Mouse (Mus musculus) MEL (cell line): ENCODE results near the gene Tuba4a. TPM values are rescaled to one million over a fixed set of nuclear protein-coding genes. Genes with fewer than 3 reads are reported as not detected.

Experiments used
- DNase-seq: peaks from one replicate; pipeline ENCODE4 v3.0.0; 2011; ENCODE audit warnings: low read depth, low spot score
- H3K27ac ChIP-seq: 2 replicates; pipeline ENCODE4 v1.5.1; 2012; ENCODE audit warnings: low read depth, mild to moderate bottlenecking, control low read depth, low read length, moderate library complexity; ENCODE audit not compliant: control insufficient read depth
- H3K27me3 ChIP-seq, 2 experiments: fragments of 150-350 bp in 1 of 2; sonication (generic) in 1 of 2; 2 replicates each; pipeline ENCODE4 v1.6.1; 2012; ENCODE audit warnings: low read length in 2 of 2, mild to moderate bottlenecking in 2 of 2, improper control_type of control experiment in 1 of 2, moderate library complexity in 1 of 2; ENCODE audit not compliant: insufficient read depth in 2 of 2, control insufficient read depth in 1 of 2
- H3K36me3 ChIP-seq, 2 experiments: 2 replicates each; pipeline ENCODE4 v1.6.1; 2012 to 2014; ENCODE audit warnings: low read length in 2 of 2, improper control_type of control experiment in 1 of 2, inconsistent platforms in 1 of 2, mild to moderate bottlenecking in 1 of 2; ENCODE audit not compliant: insufficient read depth in 2 of 2, control insufficient read depth in 1 of 2
- H3K4me1 ChIP-seq, 2 experiments: fragments of 150-350 bp in 1 of 2; sonication (generic) in 1 of 2; 2 replicates each; pipeline ENCODE4 v1.6.1; 2012; ENCODE audit warnings: low read length in 2 of 2, improper control_type of control experiment in 1 of 2, mild to moderate bottlenecking in 1 of 2; ENCODE audit not compliant: insufficient read depth in 2 of 2, control insufficient read depth in 1 of 2
- H3K4me3 ChIP-seq, 2 experiments: fragments of 150-350 bp in 1 of 2; sonication (generic) in 1 of 2; 2 replicates each; pipeline ENCODE4 v1.5.1; 2012; ENCODE audit warnings: low read depth in 2 of 2, low read length in 2 of 2, mild to moderate bottlenecking in 2 of 2, moderate library complexity in 2 of 2, control low read depth in 1 of 2, improper control_type of control experiment in 1 of 2; ENCODE audit not compliant: control insufficient read depth in 1 of 2, insufficient read depth in 1 of 2
- H3K79me2 ChIP-seq: 2 replicates; pipeline ENCODE4 v1.6.1; 2012; ENCODE audit warnings: mild to moderate bottlenecking, low read length, moderate library complexity; ENCODE audit not compliant: control insufficient read depth, poor library complexity, insufficient read depth
- H3K9ac ChIP-seq: 2 replicates; pipeline ENCODE4 v1.6.1; 2012; ENCODE audit warnings: low read depth, mild to moderate bottlenecking, control low read depth, low read length, moderate library complexity; ENCODE audit not compliant: control insufficient read depth, poor library complexity, severe bottlenecking
- H3K9me3 ChIP-seq: fragments of 150-350 bp; sonication (generic); replicated peaks from 2 replicates; pipeline ENCODE4 v1.6.1; 2012; ENCODE audit warnings: mild to moderate bottlenecking, low read length, improper control_type of control experiment, moderate library complexity; ENCODE audit not compliant: insufficient read depth
- CHD1 ChIP-seq: IDR thresholded peaks from 2 replicates; pipeline ENCODE4 v1.6.1; 2012; ENCODE audit warnings: low read depth, mild to moderate bottlenecking, inconsistent platforms, low read length, improper control_type of control experiment
- CTCF ChIP-seq, 3 experiments: IDR thresholded peaks in 2 of 3; conservative IDR thresholded peaks in 1 of 3; 2 replicates each; pipeline ENCODE4 v1.5.1; 2011 to 2012; ENCODE audit warnings: low read length in 3 of 3, low read depth in 2 of 3, mild to moderate bottlenecking in 2 of 3, improper control_type of control experiment in 1 of 3, inconsistent platforms in 1 of 3, mixed read lengths in 1 of 3, moderate library complexity in 1 of 3; ENCODE audit not compliant: control insufficient read depth in 1 of 3, insufficient read depth in 1 of 3, poor library complexity in 1 of 3, severe bottlenecking in 1 of 3
- ELF1 ChIP-seq: IDR thresholded peaks from 2 replicates; pipeline ENCODE4 v1.6.1; 2014; ENCODE audit warnings: low read depth, mild to moderate bottlenecking, inconsistent platforms, low read length, improper control_type of control experiment, moderate library complexity
- ETS1 ChIP-seq: IDR thresholded peaks from 2 replicates; pipeline ENCODE4 v1.6.1; 2012; ENCODE audit warnings: low read depth, mild to moderate bottlenecking, inconsistent platforms, low read length, improper control_type of control experiment, moderate library complexity
- GATA1 ChIP-seq: IDR thresholded peaks from 2 replicates; pipeline ENCODE4 v1.6.1; 2011; ENCODE audit warnings: low read depth, low read length, improper control_type of control experiment
- HCFC1 ChIP-seq: IDR thresholded peaks from 2 replicates; pipeline ENCODE4 v1.6.1; 2012; ENCODE audit warnings: low read depth, mild to moderate bottlenecking, inconsistent platforms, low read length, improper control_type of control experiment, moderate library complexity
- JUND ChIP-seq: IDR thresholded peaks from 2 replicates; pipeline ENCODE4 v1.6.1; 2011; ENCODE audit warnings: low read depth, mild to moderate bottlenecking, improper control_type of control experiment, low read length
- KAT2A ChIP-seq: conservative IDR thresholded peaks from 2 replicates; pipeline ENCODE4 v1.6.1; 2012; ENCODE audit warnings: low read depth, low read length, improper control_type of control experiment, inconsistent platforms
- MAX ChIP-seq: IDR thresholded peaks from 2 replicates; pipeline ENCODE4 v1.6.1; 2011; ENCODE audit warnings: low read length, improper control_type of control experiment
- MAZ ChIP-seq: IDR thresholded peaks from 2 replicates; pipeline ENCODE4 v1.6.1; 2012; ENCODE audit warnings: low read depth, mild to moderate bottlenecking, inconsistent platforms, low read length, improper control_type of control experiment
- MEF2A ChIP-seq: IDR thresholded peaks from 2 replicates; pipeline ENCODE4 v1.6.1; 2014; ENCODE audit warnings: low read depth, mild to moderate bottlenecking, inconsistent platforms, low read length, improper control_type of control experiment; ENCODE audit not compliant: poor library complexity, insufficient replicate concordance, severe bottlenecking; ENCODE audit errors: extremely low read depth
- MYB ChIP-seq: IDR thresholded peaks from 2 replicates; pipeline ENCODE4 v1.6.1; 2011; ENCODE audit warnings: mild to moderate bottlenecking, low read depth, low read length, improper control_type of control experiment
- MYC ChIP-seq: IDR thresholded peaks from 2 replicates; pipeline ENCODE4 v1.6.1; 2011; ENCODE audit warnings: low read depth, mild to moderate bottlenecking, low read length, improper control_type of control experiment, moderate library complexity
- POLR2AphosphoS5 ChIP-seq: IDR thresholded peaks from 2 replicates; pipeline ENCODE4 v1.6.1; 2012; ENCODE audit warnings: low read depth, borderline replicate concordance, mild to moderate bottlenecking, inconsistent platforms, low read length, moderate library complexity, mixed read lengths
- RAD21 ChIP-seq: IDR thresholded peaks from 2 replicates; pipeline ENCODE4 v1.6.1; 2011; ENCODE audit warnings: mild to moderate bottlenecking, low read depth, low read length, improper control_type of control experiment
- RCOR1 ChIP-seq: IDR thresholded peaks from 2 replicates; pipeline ENCODE4 v1.6.1; 2012; ENCODE audit warnings: low read depth, mild to moderate bottlenecking, inconsistent platforms, low read length, improper control_type of control experiment
- SIN3A ChIP-seq: IDR thresholded peaks from 2 replicates; pipeline ENCODE4 v1.6.1; 2012; ENCODE audit warnings: low read length, improper control_type of control experiment, inconsistent platforms
- TCF12 ChIP-seq: IDR thresholded peaks from 2 replicates; pipeline ENCODE4 v1.6.1; 2014; ENCODE audit warnings: low read depth, mild to moderate bottlenecking, inconsistent platforms, low read length, improper control_type of control experiment, moderate library complexity
- UBTF ChIP-seq: IDR thresholded peaks from 2 replicates; pipeline ENCODE4 v1.6.1; 2012; ENCODE audit warnings: low read depth, mild to moderate bottlenecking, inconsistent platforms, low read length, improper control_type of control experiment, moderate library complexity, borderline replicate concordance; ENCODE audit not compliant: insufficient read depth
- USF1 ChIP-seq: IDR thresholded peaks from 2 replicates; pipeline ENCODE4 v1.6.1; 2014; ENCODE audit warnings: low read depth, mild to moderate bottlenecking, inconsistent platforms, low read length, improper control_type of control experiment, moderate library complexity
- ZC3H11A ChIP-seq: IDR thresholded peaks from 2 replicates; pipeline ENCODE4 v1.6.1; 2012; ENCODE audit warnings: low read depth, mild to moderate bottlenecking, inconsistent platforms, low read length, improper control_type of control experiment
- ZKSCAN1 ChIP-seq: IDR thresholded peaks from 2 replicates; pipeline ENCODE4 v1.6.1; 2012; ENCODE audit warnings: low read depth, mild to moderate bottlenecking, inconsistent platforms, low read length, improper control_type of control experiment, moderate library complexity
- polyA plus RNA-seq, 2 experiments: library from polyadenylated mRNA; stranded (reverse) in 1 of 2; unstranded in 1 of 2; fragments of >175 nt in 1 of 2; fragments of >200 nt in 1 of 2; gene quantifications; 2 replicates each; pipeline versions ENCODE4 v1.2.1 to v1.2.4; 2012; ENCODE audit warnings: low replicate concordance in 2 of 2, low read depth in 1 of 2; ENCODE audit not compliant: insufficient read length in 2 of 2, insufficient read depth in 1 of 2, missing spikeins in 1 of 2
- total RNA-seq: library from RNA; depleted of rRNA; stranded (reverse); fragments of 300-350 nt; gene quantifications from 2 replicates; pipeline ENCODE4 v1.2.3, GENCODE M21; 2012

Gene Tuba4a
- total and polyA plus RNA-seq, 3 experiments: 385 to 439 TPM; not detected in 1

GRCm38 (mm10) chr1:75191622-75192402 is 27.9 kb downstream of the Tuba4a start, which contains the start of the genes Ankzf1 and Atg9a (continued):
- TF ChIP-seq ZKSCAN1: no peak
- TF ChIP-seq MAZ: no peak; the same call in 1 of the 2 replicates
- 0 out of 2 replicates have a peak, but pooled peaks have one; percentile 46 for TF ChIP-seq ETS1
- peak; percentile 86 for TF ChIP-seq HCFC1
- TF ChIP-seq ELF1: 0 out of 2 replicates have a peak, but pooled peaks have one; percentile 27
- TF ChIP-seq UBTF: no peak
- no peak for TF ChIP-seq USF1
- TF ChIP-seq MYC: peak; percentile 48; the same call in 1 of the 2 replicates
- no peak for TF ChIP-seq RAD21
- no peak for TF ChIP-seq MYB
- TF ChIP-seq POLR2AphosphoS5: no peak
- peak; percentile 70; the same call in 1 of the 2 replicates for TF ChIP-seq MAX
- peak; percentile 59 for TF ChIP-seq TCF12
- TF ChIP-seq SIN3A: peak; percentile 96
- no peak for TF ChIP-seq ZC3H11A
- 0 out of 6 replicates have a peak, but pooled peaks of 1 of the 3 experiments have one; percentile 5 for TF ChIP-seq CTCF (IDR thresholded peaks at IDR 0.05 in 2 of 3, conservative IDR thresholded peaks at IDR 0.05 in 1 of 3; ENCODE audit: control insufficient read depth in 1 of 3, insufficient read depth in 1 of 3, low read depth in 2 of 3, low read length in 3 of 3, poor library complexity in 1 of 3, severe bottlenecking in 1 of 3)
- no peak for TF ChIP-seq CHD1
- no peak; the same call in 1 of the 2 replicates for TF ChIP-seq KAT2A
- TF ChIP-seq GATA1: no peak
- no peak for TF ChIP-seq MEF2A
- TF ChIP-seq JUND: no peak
- TF ChIP-seq, all 39 proteins: peak for 16

- Histone ChIP-seq H3K4me3 (peak overlapping the region; percentile 95), H3K27ac (peak overlapping the region; percentile 19; the same call in 1 of the 2 replicates), H3K79me2 (peaks cover 9% of the 10 kb centered on the region), H3K27me3 (no peaks in the 10 kb centered on the region), H3K9me3 (no peaks in the 10 kb centered on the region), H3K36me3 (peaks cover 0 to 31% of the 10 kb centered on the region in 2 experiments; a peak in 2 of 4 replicates), H3K4me1 (peaks cover 3 to 32% of the 10 kb centered on the region in 2 experiments; a peak in 3 of 4 replicates), H3K9ac (peak overlapping the region; percentile 96)
- no peak for TF ChIP-seq RCOR1
- DNase-seq: no peak
Measured at GRCm38 (mm10) chr1:75191258-75191621, 28.4 kb downstream of the Tuba4a start.
